Mouse (Mus musculus) cerebellum, postnatal 10 days (tissue): ENCODE results near the gene Ptprh.
"Not testable (repeated sequence)": the region's sequence is repeated elsewhere in the genome, so short reads cannot be mapped to it uniquely, and the experiment has no call there.

Source experiments
- DNase-seq, 2 experiments: peaks; one replicate each; pipeline ENCODE4 v3.0.0; 2021; ENCODE audit warnings: mixed read lengths in 2 of 2

The Ptprh gene

GRCm38 (mm10) chr7:4597046-4597445 is 6.8 kb downstream of the Ptprh start:
- DNase-seq = not testable (repeated sequence)

DNA sequence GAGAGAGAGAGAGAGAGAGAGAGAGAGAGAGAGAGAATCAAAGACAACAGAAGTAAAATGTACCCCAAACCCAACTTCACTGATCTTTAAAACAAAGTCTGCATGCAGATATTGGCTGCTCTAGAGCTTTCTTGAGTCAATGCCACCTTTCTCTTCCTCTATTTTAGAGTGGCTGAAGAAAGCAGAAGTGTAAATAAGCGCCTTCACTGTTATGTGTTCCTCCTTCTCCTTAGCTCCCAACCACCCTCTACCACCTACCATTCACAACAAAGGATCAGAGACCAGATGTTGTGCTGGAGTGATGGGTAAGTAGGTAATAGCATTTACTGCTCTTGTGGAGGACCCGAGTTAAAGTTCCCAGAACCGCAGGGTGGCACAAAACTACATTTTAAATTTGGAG is 22.4 kb downstream of the Ptprh start:
- DNase-seq = not testable (repeated sequence)

DNA sequence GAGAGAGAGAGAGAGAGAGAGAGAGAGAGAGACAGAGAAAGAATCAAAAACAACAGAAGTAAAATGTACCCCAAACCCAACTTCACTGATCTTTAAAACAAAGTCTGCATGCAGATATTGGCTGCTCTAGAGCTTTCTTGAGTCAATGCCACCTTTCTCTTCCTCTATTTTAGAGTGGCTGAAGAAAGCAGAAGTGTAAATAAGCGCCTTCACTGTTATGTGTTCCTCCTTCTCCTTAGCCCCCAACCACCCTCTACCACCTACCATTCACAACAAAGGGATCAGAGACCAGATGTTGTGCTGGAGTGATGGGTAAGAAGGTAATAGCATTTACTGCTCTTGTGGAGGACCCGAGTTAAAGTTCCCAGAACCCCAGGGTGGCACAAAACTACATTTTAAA is 31.5 kb downstream of the Ptprh start:
- not testable (repeated sequence) for DNase-seq

DNA sequence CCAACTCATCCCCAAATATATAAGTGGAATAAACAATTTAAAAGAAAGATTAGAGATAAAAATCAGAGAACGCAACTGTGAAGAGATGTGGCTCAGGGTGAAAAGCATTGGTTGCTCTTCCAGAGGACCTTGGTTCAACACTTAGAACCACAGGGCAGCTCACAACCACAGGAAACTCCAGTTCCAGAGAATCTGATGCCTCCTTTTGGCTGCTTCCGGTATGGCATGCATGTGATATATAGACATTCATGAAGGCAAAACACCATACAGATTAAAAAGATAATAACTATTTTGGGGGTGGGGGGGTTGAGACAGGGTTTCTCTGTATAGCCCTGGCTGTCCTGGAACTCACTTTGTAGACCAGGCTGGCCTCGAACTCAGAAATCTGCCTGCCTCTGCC is 41.2 kb downstream of the Ptprh start:
- peak in 1 of 2 experiments; percentile 22 for DNase-seq

DNA sequence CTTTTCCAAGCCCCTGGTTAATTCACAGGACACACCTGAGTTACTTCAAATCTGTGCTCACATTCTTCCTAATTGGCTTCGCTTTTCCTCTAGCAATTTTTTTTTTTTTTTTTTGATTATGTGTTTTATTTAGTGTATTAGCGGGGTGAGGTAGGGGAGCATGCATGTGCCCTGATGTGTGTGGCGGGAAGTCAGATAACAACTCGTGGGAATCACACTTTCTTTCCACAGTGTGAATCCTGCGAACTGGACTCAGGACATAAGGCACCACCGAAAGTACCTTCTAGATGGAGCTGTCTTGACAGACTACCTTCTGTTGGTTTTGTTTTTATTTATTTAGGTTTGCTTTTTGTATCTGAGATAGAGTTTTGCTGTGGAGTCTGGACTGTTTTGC is 46.7 kb downstream of the Ptprh start:
- no peak for DNase-seq

- peak; percentile 89 to 91 for DNase-seq
Measured at GRCm38 (mm10) chr7:4556256-4557166, 47.3 kb downstream of the Ptprh start.

- peak; percentile 82 to 85 for DNase-seq
Measured at GRCm38 (mm10) chr7:4547221-4547641, 56.6 kb downstream of the Ptprh start, which contains the start of gene Syt5. TSS of gene Syt5 (minus strand) at chr7:4547541.

DNA sequence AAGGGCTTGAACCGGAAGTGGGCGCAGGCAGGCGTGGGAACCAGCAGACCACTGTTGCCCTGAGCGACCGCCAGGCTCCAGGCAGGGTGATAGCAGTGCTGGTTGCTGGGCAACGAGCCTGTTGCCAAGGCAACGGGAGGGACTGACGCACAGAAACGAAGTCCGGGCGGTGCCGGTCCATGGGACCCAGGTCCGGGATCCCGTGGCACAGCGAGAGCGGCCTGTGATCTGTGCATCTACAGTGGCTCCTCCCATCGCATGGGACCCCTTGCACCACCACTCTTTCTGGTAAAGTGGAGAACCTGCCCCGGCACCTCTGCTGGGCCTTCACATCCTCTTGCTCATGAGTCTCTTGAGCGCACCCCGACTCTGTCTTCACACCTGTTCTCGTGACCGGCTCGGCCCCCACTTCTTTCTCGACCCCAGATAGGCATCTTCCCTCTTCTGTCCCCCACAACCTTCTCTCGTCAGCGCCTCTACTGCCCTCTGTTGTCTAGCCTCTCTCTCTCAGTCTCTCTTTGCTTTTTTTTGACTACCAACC is 57.2 kb downstream of the Ptprh start:
- peak; percentile 95 to 96 for DNase-seq

DNA sequence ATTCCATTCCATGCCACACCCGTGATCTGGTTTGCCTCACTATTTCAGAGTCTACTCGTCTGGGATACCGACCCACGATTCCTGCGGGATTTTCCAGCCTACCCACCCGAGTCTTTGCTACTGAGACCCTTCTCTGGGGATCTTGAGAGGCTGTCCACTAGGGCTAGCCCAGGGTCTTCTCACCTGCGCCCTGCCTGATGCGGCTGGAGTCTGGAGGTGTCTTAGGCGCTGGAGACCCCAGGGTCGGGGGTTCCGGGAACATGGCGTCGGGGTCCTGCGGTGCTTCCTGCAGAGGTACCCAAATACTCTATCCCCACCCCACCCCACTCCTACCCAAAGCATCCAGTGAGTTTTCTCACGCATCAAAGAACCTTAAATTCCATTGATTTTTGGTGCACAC is 57.8 kb downstream of the Ptprh start:
- DNase-seq = peak in 1 of 2 experiments; percentile 32

GRCm38 (mm10) chr7:4542013-4542412 is 61.8 kb downstream of the Ptprh start:
- no peak for DNase-seq

DNA sequence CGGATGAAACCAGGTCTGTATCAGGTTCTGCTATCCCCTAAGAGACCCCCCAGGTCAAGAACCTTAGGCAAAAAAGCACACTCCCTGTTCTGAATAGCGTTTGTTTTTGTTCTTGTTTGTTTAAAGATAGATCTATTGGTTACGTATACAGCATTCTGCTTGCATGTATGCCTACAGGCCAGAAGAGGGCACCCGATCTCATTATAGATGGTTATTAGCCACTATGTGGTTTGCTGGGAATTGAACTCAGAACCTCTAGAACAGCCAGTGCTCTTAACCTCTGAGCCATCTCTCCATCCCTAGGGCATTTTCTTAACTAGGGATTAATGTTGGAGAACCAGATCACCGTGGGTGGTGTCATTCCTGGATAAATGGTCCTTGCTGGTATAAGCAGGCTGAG is 62.5 kb downstream of the Ptprh start:
- DNase-seq = no peak

DNA sequence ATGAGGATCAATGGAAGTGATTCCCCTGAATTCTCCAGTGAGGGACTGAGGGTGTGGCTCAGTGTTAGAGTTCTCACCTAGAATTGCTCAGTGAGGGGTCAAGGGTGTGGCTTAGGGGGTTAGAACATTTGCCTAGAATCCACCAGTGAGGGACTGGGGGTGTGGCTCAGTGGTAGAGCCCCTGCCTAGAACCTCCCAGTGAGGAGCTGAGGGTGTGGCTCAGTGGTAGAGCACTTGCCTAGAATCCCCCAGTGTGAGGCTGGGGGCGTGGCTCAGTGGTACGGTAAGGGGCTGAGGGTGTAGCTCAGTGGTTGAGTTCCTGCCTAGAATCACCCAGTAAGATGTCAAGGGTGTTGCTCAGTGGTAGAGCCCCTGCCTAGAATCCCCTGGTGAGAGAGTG is 64.8 kb downstream of the Ptprh start:
- DNase-seq = no peak

DNA sequence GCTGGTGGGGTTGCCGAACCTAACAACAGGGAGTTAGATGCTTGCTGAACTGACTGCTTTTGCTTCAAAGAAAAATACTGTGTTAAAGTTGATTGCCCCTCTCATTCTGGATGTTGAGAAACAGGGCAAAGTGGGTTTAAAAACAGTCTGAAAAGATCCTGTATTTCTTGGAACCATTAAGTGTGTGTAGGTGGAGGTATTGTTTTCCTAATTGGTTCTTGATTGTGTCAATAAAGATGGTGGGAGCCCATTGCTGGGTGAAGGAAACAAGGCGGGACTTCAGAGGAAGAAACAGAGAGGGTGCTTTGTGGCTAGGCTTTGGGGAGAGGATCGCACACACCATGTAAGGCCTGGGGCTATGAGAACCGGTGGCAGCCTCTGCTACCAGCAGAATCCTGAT is 66.7 kb downstream of the Ptprh start:
- DNase-seq = no peak

DNA sequence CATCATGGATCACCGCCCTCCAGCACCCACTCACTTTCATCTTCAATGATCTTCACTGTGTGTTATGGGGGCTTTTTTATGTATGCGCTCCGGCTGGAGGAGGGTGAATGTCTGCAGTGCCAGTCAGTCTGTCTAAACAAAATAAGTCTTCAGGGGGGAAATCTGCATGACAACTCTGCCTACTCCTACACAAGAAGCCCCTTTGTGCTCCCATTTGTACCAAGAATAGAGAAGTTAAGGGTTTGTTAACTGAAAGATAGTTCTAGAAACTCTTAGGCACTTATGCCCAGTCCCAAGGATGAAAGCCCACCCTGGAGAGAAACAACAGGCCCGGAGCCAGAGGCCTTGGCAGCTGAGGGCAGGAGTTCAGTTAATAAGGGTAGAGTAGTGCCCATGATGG is 67.5 kb downstream of the Ptprh start:
- DNase-seq = no peak

DNA sequence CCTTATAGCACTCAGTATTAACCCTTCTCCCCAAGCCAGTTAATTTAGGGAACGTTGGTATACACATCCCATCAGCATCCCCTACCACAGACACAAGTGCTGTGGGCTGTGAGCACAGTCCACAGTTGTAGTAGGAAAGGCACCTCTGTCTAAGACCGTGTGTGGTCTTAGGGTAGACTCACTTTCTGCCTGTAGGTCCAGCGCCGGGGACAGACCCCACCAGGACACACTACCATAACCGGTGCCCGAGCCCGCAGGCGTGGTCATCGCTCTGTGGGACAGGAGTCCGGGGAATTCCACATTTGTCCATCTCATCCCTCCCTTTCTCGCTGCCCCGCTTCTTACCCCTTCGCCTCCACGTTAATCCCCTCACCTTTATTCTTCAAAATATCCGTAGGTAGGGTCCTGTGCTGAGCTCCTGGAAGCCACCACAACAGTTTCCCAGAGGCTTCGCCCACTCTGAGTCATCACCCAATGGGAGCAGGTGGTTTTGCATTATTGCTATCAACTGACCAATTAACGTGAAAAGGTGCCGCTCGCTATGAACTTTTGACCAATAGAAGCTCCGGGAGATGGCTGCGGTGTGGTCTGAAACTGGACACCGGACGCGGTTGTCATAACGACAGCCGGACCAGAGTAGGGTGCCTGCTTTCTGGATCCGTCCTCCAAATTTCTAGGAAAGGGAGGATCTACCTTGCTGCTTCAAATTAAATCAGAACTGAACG is 71.7 kb downstream of the Ptprh start, which contains the start of gene Dnaaf3:
TSS of gene Dnaaf3 (minus strand) at position 449 of the 725 bp plus-strand sequence.
- DNase-seq = peak; percentile 56 to 64

DNA sequence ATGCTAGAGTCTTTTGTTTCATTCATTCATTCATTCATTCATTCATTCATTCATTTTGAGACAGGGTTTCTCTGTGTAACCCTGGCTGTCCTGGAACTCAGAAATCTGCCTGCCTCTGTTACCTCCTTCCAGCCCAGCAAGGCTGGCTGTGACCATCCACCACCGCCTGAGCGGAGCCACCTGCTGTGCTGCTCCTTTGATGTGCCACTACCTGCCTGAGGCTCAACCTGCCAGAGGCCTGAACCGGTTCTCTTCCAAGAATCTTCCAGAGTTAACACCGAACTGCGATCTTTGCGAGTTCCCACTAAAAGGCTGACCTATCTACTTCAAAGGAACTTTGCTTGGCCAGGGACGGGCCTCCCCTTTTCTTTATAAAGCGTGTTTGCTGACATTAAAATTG is 73.7 kb downstream of the Ptprh start:
- not testable (repeated sequence) for DNase-seq

DNA sequence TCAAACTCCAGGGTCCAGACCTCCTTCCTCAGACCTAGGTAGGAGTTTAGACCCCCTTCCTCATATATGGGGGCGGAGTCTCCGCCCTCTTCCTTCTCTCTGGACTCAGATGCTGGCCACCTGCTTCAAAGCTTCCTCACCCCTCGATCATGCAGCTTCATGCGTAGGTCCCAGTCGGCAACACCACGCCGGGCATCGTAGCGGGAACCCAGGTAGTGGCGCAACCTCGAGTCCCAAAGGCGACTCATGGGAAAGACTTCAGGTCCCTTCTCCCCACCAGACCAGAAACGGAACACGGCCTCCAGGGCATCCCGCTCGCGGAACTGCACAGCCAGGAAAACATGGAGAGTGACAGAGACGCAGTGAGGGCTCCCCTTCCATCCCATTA is 76.5 kb downstream of the Ptprh start:
- DNase-seq = no peak

GRCm38 (mm10) chr7:4526341-4527301 is 77.2 kb downstream of the Ptprh start:
- peak; percentile 85 to 87 for DNase-seq

GRCm38 (mm10) chr7:4524212-4524922 is 79.5 kb downstream of the Ptprh start, which contains the start of gene Tnni3:
TSS of gene Tnni3 (minus strand) at chr7:4524229.
- peak; percentile 63 to 67 for DNase-seq

- DNase-seq = no peak
Measured at GRCm38 (mm10) chr7:4523205-4524130, 80.4 kb downstream of the Ptprh start.
